Mouse (Mus musculus): ENCODE data around the gene Pcif1.
A peak's percentile ranks its signal among the peaks of the same experiment; 100 is the strongest.
"Not testable (repeated sequence)": the region's sequence is repeated elsewhere in the genome, so short reads cannot be mapped to it uniquely, and the experiment has no call there.

GRCm38 (mm10) chr2:164855572-164855971, 23.5 kb upstream of the Pcif1 start:
- 0 out of 2 replicates have a peak, but pooled peaks have one; percentile 5 for TF ChIP-seq CTCF (IDR thresholded peaks at IDR 0.05)
- TF ChIP-seq EP300 (IDR thresholded peaks at IDR 0.05) = not testable (repeated sequence)

Data from lung, postnatal 0 days (tissue).